Mouse (Mus musculus): ENCODE measurements around the gene Arv1. TPM values are rescaled to one million over a fixed set of nuclear protein-coding genes. Genes with fewer than 3 reads are reported as not detected.

Arv1 gene
- polyA plus RNA-seq, 1 experiment from 2014 or later: 5.7 TPM

- H3K4me1 ChIP-seq (ENCODE audit: control insufficient read depth, low read depth, low read length): no peaks in the 10 kb centered on the region
- no peak overlapping the region for H3K27ac ChIP-seq (ENCODE audit: low read length)
- H3K9me3 ChIP-seq (replicated peaks; ENCODE audit: control insufficient read depth, low read length): no peaks in the 10 kb centered on the region
- H3K27me3 ChIP-seq (ENCODE audit: control insufficient read depth, insufficient read depth, low read depth, low read length): no peaks in the 10 kb centered on the region
- H3K4me2 ChIP-seq (ENCODE audit: low read depth, low read length): no peak overlapping the region
- no peaks in the 10 kb centered on the region for H3K36me3 ChIP-seq (ENCODE audit: control insufficient read depth, insufficient read depth)
- ATAC-seq (ENCODE audit: low read depth): no peak
- no peak overlapping the region for H3K4me3 ChIP-seq (ENCODE audit: low read depth, low read length)
- H3K9ac ChIP-seq (ENCODE audit: low read depth, low read length): no peak overlapping the region
- WGBS (ENCODE audit: insufficient replicate concordance): 59% methylated on average over 7 of the region's 7 CpGs
Observed at GRCm38 (mm10) chr8:124763061-124763460, 41.1 kb downstream of the Arv1 start.

GRCm38 (mm10) chr8:124772389-124772788 lies 50.5 kb downstream of the Arv1 start:
- Histone ChIP-seq H3K9ac (ENCODE audit: low read depth, low read length) (no peak overlapping the region), H3K36me3 (ENCODE audit: control insufficient read depth, insufficient read depth) (no peaks in the 10 kb centered on the region), H3K27me3 (ENCODE audit: control insufficient read depth, insufficient read depth, low read depth, low read length) (no peaks in the 10 kb centered on the region; the same call in 1 of the 2 replicates), H3K4me3 (ENCODE audit: low read depth, low read length) (no peak overlapping the region), H3K4me2 (ENCODE audit: low read depth, low read length) (no peak overlapping the region), H3K4me1 (ENCODE audit: control insufficient read depth, low read depth, low read length) (no peaks in the 10 kb centered on the region), H3K9me3 (replicated peaks; ENCODE audit: control insufficient read depth, low read length) (no peaks in the 10 kb centered on the region), H3K27ac (ENCODE audit: low read length) (no peak overlapping the region)
- 54% methylated on average over 2 of the region's 2 CpGs for WGBS (ENCODE audit: insufficient replicate concordance)
- ATAC-seq (ENCODE audit: low read depth): no peak

GRCm38 (mm10) chr8:124775695-124776094 lies 53.8 kb downstream of the Arv1 start:
- WGBS (ENCODE audit: insufficient replicate concordance): 18% methylated on average over 16 of the region's 16 CpGs
- Histone ChIP-seq H3K4me2 (ENCODE audit: low read depth, low read length) (no peak overlapping the region), H3K36me3 (ENCODE audit: control insufficient read depth, insufficient read depth) (no peaks in the 10 kb centered on the region)

GRCm38 (mm10) chr8:124780236-124780635 lies 58.3 kb downstream of the Arv1 start:
- no peak overlapping the region for H3K9ac ChIP-seq (ENCODE audit: low read depth, low read length)
- H3K9me3 ChIP-seq (replicated peaks; ENCODE audit: control insufficient read depth, low read length): no peaks in the 10 kb centered on the region
- 10% methylated on average over 7 of the region's 7 CpGs for WGBS (ENCODE audit: insufficient replicate concordance)
- no peaks in the 10 kb centered on the region; the same call in 1 of the 2 replicates for H3K27me3 ChIP-seq (ENCODE audit: control insufficient read depth, insufficient read depth, low read depth, low read length)
- ATAC-seq (ENCODE audit: low read depth): no peak
- no peak overlapping the region for H3K4me2 ChIP-seq (ENCODE audit: low read depth, low read length)
- no peak overlapping the region for H3K4me3 ChIP-seq (ENCODE audit: low read depth, low read length)
- no peaks in the 10 kb centered on the region for H3K36me3 ChIP-seq (ENCODE audit: control insufficient read depth, insufficient read depth)
- no peaks in the 10 kb centered on the region for H3K4me1 ChIP-seq (ENCODE audit: control insufficient read depth, low read depth, low read length)
- H3K27ac ChIP-seq (ENCODE audit: low read length): no peak overlapping the region

More at GRCm38 (mm10) chr8:124775695-124776094, 53.8 kb downstream of the Arv1 start:
- no peaks in the 10 kb centered on the region for H3K9me3 ChIP-seq (replicated peaks; ENCODE audit: control insufficient read depth, low read length)
- no peak overlapping the region for H3K27ac ChIP-seq (ENCODE audit: low read length)
- H3K27me3 ChIP-seq (ENCODE audit: control insufficient read depth, insufficient read depth, low read depth, low read length): no peaks in the 10 kb centered on the region; the same call in 1 of the 2 replicates
- H3K4me1 ChIP-seq (ENCODE audit: control insufficient read depth, low read depth, low read length): no peaks in the 10 kb centered on the region
- no peak overlapping the region for H3K4me3 ChIP-seq (ENCODE audit: low read depth, low read length)
- ATAC-seq (ENCODE audit: low read depth): no peak
- H3K9ac ChIP-seq (ENCODE audit: low read depth, low read length): no peak overlapping the region

DNA sequence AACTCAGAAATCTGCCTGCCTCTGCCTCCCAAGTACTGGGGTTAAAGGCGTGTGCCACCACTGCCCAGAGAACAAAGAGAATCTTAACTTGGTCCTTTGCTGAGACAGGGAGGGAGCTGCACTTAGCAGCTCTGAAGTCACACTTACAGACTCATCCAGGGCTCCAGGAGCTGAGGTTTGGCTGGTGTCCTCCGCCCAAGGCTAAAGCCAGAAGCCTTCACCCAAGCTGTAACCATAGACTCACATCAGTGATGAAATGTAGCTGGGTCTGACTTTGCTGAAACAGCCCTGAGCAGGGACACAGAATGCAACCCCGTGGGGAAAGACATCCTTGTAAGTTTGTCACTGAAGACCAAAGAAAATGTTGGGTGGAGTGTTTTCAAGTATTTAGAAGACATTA lies 60.5 kb downstream of the Arv1 start:
- Histone ChIP-seq H3K9ac (ENCODE audit: low read depth, low read length) (no peak overlapping the region), H3K4me3 (ENCODE audit: low read depth, low read length) (no peak overlapping the region), H3K9me3 (replicated peaks; ENCODE audit: control insufficient read depth, low read length) (no peaks in the 10 kb centered on the region), H3K27me3 (ENCODE audit: control insufficient read depth, insufficient read depth, low read depth, low read length) (no peaks in the 10 kb centered on the region), H3K4me1 (ENCODE audit: control insufficient read depth, low read depth, low read length) (no peaks in the 10 kb centered on the region), H3K4me2 (ENCODE audit: low read depth, low read length) (no peak overlapping the region), H3K27ac (ENCODE audit: low read length) (no peak overlapping the region), H3K36me3 (ENCODE audit: control insufficient read depth, insufficient read depth) (no peaks in the 10 kb centered on the region)
- no peak for ATAC-seq (ENCODE audit: low read depth)
- WGBS (ENCODE audit: insufficient replicate concordance): 48% methylated on average over 3 of the region's 3 CpGs

DNA sequence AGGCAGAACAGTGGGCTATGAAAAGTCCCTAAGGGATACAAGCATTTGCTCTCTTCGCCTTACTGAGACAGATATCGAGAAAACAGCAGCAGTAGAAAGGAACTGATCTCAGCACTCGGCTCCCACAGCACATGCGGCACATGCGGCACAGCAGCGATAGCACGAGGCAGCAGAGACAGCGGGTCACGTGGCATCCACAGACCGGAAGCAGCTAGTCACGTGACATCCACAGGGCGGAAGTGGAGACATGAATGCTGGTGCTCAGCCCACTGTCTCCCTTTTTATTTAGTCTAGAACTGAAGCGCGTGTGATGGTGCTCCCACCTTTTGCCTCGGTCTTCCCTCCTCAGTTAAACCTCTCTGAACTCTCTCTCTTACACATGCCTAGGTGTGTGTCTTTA lies 61.3 kb downstream of the Arv1 start:
- Histone ChIP-seq H3K36me3 (ENCODE audit: control insufficient read depth, insufficient read depth) (no peaks in the 10 kb centered on the region), H3K9ac (ENCODE audit: low read depth, low read length) (no peak overlapping the region), H3K4me2 (ENCODE audit: low read depth, low read length) (no peak overlapping the region), H3K9me3 (replicated peaks; ENCODE audit: control insufficient read depth, low read length) (no peaks in the 10 kb centered on the region), H3K4me3 (ENCODE audit: low read depth, low read length) (no peak overlapping the region), H3K27me3 (ENCODE audit: control insufficient read depth, insufficient read depth, low read depth, low read length) (no peaks in the 10 kb centered on the region), H3K4me1 (ENCODE audit: control insufficient read depth, low read depth, low read length) (no peaks in the 10 kb centered on the region), H3K27ac (ENCODE audit: low read length) (no peak overlapping the region)
- 75% methylated on average over 15 of the region's 15 CpGs for WGBS (ENCODE audit: insufficient replicate concordance)
- no peak for ATAC-seq (ENCODE audit: low read depth)

Other genes with a start within 250 kb of the Arv1 start
- gene Cog2, start 201.4 kb upstream of the Arv1 start, polyA plus RNA-seq (2015; fragmentation: Nextera tagmentation; extraction: Ambion mirVana): 15.8 and 17.3 TPM in 2 replicates
- gene Agt, start 152.4 kb upstream of the Arv1 start, polyA plus RNA-seq (2015; fragmentation: Nextera tagmentation; extraction: Ambion mirVana): 258 and 290 TPM in 2 replicates
- gene Capn9, start 146.0 kb upstream of the Arv1 start, polyA plus RNA-seq (2015; fragmentation: Nextera tagmentation; extraction: Ambion mirVana): 0.08 TPM in 1 of 2 replicates, not detected in the other
- gene 2310022B05Rik, start 58.8 kb upstream of the Arv1 start, polyA plus RNA-seq (2015; fragmentation: Nextera tagmentation; extraction: Ambion mirVana): 5.3 and 6.4 TPM in 2 replicates
- gene Ttc13, start 156 bp upstream of the Arv1 start, polyA plus RNA-seq (2015; fragmentation: Nextera tagmentation; extraction: Ambion mirVana): 14.2 and 14.6 TPM in 2 replicates
- gene Fam89a, start 29.7 kb downstream of the Arv1 start, polyA plus RNA-seq (2015; fragmentation: Nextera tagmentation; extraction: Ambion mirVana): 2.1 and 2.3 TPM in 2 replicates
- gene Trim67, start 71.0 kb downstream of the Arv1 start, polyA plus RNA-seq (2015; fragmentation: Nextera tagmentation; extraction: Ambion mirVana): 0.02 TPM in 2 replicates
- 33.8 and 34.8 TPM in 2 replicates for gene Gnpat, start 140.9 kb downstream of the Arv1 start, polyA plus RNA-seq (2015; fragmentation: Nextera tagmentation; extraction: Ambion mirVana)
- gene 2810004N23Rik, start 141.0 kb downstream of the Arv1 start, polyA plus RNA-seq (2015; fragmentation: Nextera tagmentation; extraction: Ambion mirVana): 14.7 and 16.9 TPM in 2 replicates
- 3.1 and 3.6 TPM in 2 replicates for gene Exoc8, start 175.6 kb downstream of the Arv1 start, polyA plus RNA-seq (2015; fragmentation: Nextera tagmentation; extraction: Ambion mirVana)
- gene Sprtn, start 175.7 kb downstream of the Arv1 start, polyA plus RNA-seq (2015; fragmentation: Nextera tagmentation; extraction: Ambion mirVana): 4.8 and 4.9 TPM in 2 replicates
- 4.8 and 5.1 TPM in 2 replicates for gene Egln1, start 227.2 kb downstream of the Arv1 start, polyA plus RNA-seq (2015; fragmentation: Nextera tagmentation; extraction: Ambion mirVana)